Mouse (Mus musculus) megakaryocyte progenitor cell, adult 5-6 weeks (primary cell): ENCODE measurements around the gene Sae1. TPM values are rescaled to one million over a fixed set of nuclear protein-coding genes. Genes with fewer than 3 reads are reported as not detected.
A peak's percentile ranks its signal among the peaks of the same experiment; 100 is the strongest.

Experiments used
- ATAC-seq: replicated peaks from 2 replicates; pipeline ENCODE4 v1.8.0; 2016; ENCODE audit warnings: mild to moderate bottlenecking, moderate TSS enrichment, inconsistent platforms; ENCODE audit not compliant: poor library complexity
- total RNA-seq, 2 experiments: library from RNA; stranded (forward) in 1 of 2; stranded (reverse) in 1 of 2; fragments of 157-497, 149-512 nt in 1 of 2; fragments of 200-1000 nt in 1 of 2; gene quantifications; 2 replicates each; pipeline versions ENCODE4 v1.2.3 to v1.2.4; 2015 to 2017

Gene Sae1
- total RNA-seq (2015), result 76.8 and 81.3 TPM in 2 replicates
- total RNA-seq (2017), result 429 and 547 TPM in 2 replicates

GRCm38 (mm10) chr7:16387160-16388041, at the start of gene Sae1:
Gene Sae1 (minus strand): TSS chr7:16387806.
- ATAC-seq, result peak; percentile 94

DNA sequence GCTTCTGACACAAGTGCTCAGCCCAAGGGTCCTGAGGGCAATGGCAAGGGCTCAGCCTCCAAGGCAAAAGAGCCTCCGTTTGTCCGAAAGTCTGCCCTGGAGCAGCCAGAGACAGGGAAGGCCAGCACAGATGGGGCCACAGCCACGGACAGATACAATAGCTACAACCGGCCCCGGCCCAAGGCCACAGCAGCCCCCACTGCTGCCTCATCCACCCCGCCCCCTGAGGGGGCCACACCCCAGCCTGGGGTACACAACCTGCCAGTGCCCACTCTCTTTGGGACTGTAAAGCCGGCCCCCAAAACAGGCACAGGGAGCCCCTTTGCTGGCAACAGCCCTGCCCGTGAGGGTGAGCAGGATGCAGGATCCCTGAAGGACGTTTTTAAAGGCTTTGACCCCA, 47.5 kb upstream of the Sae1 start:
- ATAC-seq, result no peak

- no peak for ATAC-seq
Measured at GRCm38 (mm10) chr7:16433352-16433971, 45.9 kb upstream of the Sae1 start.

DNA sequence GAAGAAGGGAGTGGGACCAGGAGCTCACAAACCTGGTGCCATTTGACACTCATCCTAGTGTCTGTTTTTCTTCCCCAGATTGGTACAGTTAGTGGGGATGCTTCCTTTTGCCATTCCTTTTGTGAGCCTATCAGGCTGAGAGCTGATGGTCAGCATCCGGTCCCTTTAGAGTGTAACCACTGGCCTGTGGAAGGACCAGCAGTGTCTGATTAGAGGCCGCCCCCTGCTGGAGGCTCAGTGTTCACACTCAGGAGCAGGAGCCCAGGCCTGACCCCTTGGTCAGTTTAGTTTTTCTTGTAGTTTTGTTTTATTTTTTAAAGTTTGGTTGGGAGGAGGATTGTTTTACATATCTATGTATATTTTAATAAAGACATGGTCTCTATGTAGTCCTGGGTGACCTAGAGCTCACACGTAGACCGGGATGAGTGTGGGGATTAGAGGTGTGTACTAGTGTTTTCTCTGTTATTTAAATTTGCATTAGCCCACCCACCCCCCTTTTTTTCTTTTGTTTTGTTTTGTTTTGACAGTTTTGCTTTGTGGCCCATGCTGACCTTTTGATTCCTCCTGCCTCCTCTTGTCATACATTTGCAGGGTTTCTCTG, 38.6 kb upstream of the Sae1 start:
- ATAC-seq, result peak; percentile 87

DNA sequence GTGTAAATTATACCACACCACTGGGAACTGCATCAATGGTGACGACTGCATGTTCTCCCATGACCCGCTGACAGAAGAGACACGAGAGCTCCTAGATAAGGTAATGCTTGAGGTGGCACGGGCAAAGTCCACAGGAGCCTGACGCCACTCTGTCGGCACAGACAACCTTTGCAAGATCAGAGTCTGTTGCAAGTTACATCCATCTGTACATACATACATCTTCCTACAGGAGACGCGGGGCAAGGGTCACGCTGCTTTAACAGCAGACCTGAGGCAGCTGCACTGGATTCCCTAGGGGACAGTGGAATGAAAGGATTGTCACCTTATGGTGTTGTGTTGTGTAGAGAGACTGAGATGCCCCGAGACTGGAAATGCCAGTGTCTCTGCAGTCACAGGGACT, 38.1 kb upstream of the Sae1 start:
- no peak for ATAC-seq

DNA sequence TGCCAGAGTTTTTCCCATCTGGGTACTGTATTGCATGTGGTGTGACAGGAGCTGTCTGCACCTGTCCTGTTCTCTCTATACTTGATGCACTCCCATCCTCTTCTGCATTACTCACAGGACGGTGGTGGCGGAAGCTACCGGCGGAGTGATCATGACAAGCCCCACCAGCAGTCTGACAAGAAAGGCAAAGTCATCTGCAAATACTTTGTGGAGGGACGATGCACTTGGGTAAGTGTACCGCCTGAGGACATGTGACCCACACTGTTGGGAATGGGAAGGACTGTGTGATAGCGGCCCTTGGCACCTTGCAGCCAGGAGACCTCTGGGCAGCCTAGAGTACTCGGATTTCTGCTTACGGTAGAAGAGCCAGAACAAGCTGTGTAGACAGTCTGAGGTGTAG, 36.1 kb upstream of the Sae1 start:
- ATAC-seq, result no peak

- ATAC-seq, result no peak
Measured at GRCm38 (mm10) chr7:16422222-16422856, 34.7 kb upstream of the Sae1 start.

DNA sequence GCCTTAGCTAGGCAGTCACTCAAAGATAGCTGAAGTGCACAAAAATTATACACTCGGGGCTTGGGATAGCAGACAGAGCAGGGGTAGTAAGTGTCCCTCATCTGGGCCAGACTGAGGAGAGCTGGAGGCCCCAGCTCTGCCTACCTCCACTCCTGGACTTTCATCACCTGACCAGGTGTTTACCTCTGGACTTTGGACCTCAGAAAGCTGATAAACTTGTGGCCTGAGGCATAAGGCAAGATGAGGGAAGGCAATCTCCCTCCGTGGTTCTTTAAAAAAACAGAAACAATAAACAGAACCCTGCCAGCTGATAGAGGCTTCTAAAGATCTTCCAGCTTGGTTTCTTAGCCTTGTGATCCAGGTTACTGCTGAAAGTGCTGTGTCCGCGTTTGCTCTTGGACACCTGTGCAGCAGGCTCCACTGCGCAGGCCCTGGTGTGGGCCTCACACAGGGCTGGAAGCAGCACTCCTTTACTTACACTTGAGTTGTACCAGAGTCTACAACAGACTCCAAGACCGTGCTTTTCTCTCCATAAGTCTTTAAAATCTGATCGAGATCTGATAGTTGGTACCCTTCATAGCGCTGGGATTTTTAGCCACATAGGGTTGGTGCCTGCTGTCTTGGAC, 33.0 kb upstream of the Sae1 start:
- no peak for ATAC-seq

DNA sequence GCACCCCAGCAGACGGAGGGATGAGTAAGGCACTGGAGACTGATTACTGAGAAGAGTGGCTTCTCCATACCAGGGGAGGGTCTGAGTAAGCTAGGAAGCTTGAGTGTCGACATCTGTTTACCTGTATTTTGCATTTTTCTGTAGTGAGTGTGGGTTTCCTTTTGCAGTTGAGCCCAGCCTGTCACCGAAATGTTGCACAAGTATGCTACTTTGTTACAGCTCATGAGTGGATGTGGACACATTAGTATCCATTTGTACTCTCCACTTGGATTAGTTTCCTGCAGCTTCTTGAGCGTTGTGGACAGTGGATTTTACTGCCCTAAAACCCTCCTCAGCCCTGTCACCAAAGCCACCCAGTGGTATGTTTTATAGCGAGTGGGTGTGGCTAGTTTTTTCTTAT, 31.1 kb upstream of the Sae1 start:
- peak; percentile 69 for ATAC-seq

DNA sequence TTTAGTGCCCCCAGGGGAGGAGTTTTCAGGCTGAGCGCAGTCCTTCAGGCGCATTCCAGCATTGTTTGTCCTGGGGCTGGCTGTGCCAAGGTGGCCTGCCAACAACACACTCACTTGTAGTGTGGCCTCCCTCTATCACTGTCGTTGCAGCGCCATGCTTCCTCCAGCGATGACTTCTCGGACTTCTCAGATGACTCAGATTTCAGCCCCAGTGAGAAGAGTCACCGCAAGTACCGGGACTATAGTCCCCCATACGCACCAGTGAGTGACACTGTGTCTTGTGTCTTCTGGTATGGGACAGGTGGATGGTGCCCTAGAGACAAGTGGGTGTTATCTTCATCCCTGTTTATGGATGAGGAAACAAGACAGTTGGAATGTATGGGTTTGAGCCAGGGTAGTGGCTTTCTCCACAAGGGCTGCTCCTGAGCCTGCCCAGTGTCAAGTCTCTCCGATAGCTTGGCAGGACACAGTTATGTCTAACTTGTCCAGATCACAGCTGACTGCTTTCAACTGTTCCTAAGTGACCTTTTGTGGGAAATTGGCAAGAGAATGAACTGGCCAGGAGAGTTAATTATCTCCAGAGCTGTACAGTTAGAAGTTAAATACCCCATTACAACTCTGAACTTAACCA, 29.6 kb upstream of the Sae1 start:
- no peak for ATAC-seq

- ATAC-seq, result no peak
Measured at GRCm38 (mm10) chr7:16415426-16415825, 27.8 kb upstream of the Sae1 start.

DNA sequence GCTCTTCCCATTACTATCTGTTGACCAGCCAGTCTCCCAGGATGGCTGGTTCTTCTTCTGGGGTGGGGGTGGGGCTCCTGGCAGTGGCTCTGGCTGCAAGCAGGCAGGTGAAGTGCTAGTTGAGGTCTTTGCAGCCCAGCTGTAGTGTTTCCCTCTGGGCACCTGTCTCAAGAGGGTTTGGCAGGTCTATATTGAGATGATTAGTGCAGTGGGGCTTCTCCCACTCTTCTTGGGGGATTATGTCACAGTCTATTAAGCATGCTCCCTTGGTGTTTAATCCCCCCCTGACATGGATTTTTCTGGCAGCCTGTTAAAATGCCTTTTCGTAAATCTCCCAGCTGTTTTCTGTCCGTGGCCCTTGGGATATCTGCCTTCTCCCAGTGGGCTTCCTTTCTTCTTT, 25.3 kb upstream of the Sae1 start:
- no peak for ATAC-seq

DNA sequence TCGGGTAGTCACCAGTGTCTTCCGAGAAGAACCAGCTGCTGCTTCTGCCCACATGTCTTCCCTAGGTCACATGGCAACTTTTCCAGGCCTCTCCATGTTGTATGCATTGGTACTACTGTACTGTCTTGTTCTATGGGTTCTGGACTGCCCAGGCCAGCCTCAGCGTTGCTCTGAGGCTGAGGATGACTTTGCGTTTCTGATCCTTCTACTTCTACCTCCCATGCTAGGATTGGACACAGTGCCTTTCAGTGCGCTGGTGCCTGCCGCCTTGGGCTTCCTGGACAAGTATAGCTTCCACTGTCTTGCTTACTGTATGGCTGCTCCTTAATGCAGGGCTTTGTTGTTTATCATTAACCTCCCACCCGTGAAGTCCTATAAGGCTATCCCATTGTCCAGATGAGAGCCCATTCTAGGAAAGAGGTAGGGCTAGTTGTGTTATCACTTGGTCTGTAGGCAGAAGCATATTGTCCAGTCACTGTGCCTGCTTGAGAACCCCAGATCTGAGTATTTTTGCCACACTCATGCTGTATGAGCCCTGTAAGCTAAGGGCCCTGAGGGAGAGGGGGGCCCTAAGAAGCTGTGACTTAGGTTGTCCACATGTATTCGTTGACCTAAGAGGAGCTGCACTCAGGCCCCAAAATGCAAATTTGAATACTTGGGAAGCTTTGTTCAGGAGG, 24.8 kb upstream of the Sae1 start:
- ATAC-seq, result peak; percentile 63

DNA sequence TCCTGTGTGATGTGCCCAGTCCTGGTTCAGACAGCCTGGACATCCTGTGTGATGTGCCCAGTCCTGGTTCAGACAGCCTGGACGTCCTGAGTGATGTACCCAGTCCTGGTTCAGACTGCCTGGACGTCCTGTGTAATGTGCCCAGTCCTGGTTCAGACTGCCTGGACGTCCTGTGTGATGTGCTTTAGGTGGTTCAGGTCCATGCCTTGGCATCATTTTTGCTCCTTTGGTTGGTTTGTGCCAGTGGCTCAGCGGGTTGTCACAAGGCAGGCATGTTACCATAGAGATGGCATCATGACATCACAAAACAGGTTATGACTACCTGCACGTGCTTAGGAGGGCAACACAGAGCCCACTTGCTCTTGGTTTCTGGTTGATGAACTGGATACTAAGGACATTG, 23.5 kb upstream of the Sae1 start:
- no peak for ATAC-seq

- no peak for ATAC-seq
Measured at GRCm38 (mm10) chr7:16406978-16407377, 19.4 kb upstream of the Sae1 start.

- ATAC-seq, result peak; percentile 47
Measured at GRCm38 (mm10) chr7:16405516-16406351, 18.1 kb upstream of the Sae1 start.

DNA sequence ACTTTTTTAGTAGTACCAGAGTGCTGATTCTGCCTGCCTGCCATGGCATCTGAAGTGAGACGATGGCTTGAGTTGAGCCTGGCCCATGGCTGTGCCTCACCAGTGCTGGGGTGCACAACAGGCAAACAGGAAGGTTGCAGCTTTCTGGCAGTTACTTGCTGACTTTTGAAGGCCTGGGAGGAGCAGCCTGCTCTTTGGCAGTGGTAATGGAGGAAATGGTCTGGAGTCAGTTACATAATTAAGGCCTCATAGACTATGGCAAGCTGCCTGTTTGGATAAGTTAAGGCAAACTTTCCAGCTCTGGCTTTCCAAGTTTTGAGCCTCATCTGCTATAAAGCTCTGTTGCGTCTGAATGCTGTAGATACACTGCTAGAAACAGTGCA, 17.5 kb upstream of the Sae1 start:
- peak; percentile 4 for ATAC-seq

GRCm38 (mm10) chr7:16404315-16405072, 16.9 kb upstream of the Sae1 start:
- ATAC-seq, result no peak
